Mouse (Mus musculus): ENCODE measurements around the gene Ankrd26.
"Not testable (repeated sequence)": the region's sequence is repeated elsewhere in the genome, so short reads cannot be mapped to it uniquely, and the experiment has no call there.

Gene Ankrd26

GRCm38 (mm10) chr6:118561745-118562609, at the start of gene Ankrd26:
TSS of gene Ankrd26 (minus strand) at chr6:118562226.
- peak; percentile 56 to 81 for DNase-seq (ENCODE audit: low read depth in 1 of 2, low spot score in 2 of 2)

GRCm38 (mm10) chr6:118608906-118609305, 46.9 kb upstream of the Ankrd26 start:
- DNase-seq (ENCODE audit: low read depth in 1 of 2, low spot score in 2 of 2): no peak

- DNase-seq (ENCODE audit: low read depth in 1 of 2, low spot score in 2 of 2): no peak
Measured at GRCm38 (mm10) chr6:118605974-118606373, 43.9 kb upstream of the Ankrd26 start.

GRCm38 (mm10) chr6:118603825-118604224, 41.8 kb upstream of the Ankrd26 start:
- no peak for DNase-seq (ENCODE audit: low read depth in 1 of 2, low spot score in 2 of 2)

GRCm38 (mm10) chr6:118595681-118596055, 33.6 kb upstream of the Ankrd26 start:
- DNase-seq (ENCODE audit: low read depth in 1 of 2, low spot score in 2 of 2): no peak

- DNase-seq (ENCODE audit: low read depth in 1 of 2, low spot score in 2 of 2): no peak
Measured at GRCm38 (mm10) chr6:118594833-118595680, 33.0 kb upstream of the Ankrd26 start.

GRCm38 (mm10) chr6:118594070-118594469, 32.0 kb upstream of the Ankrd26 start:
- DNase-seq (ENCODE audit: low read depth in 1 of 2, low spot score in 2 of 2): no peak

- DNase-seq (ENCODE audit: low read depth in 1 of 2, low spot score in 2 of 2): no peak
Measured at GRCm38 (mm10) chr6:118593377-118594061, 31.5 kb upstream of the Ankrd26 start.

- no peak for DNase-seq (ENCODE audit: low read depth in 1 of 2, low spot score in 2 of 2)
Measured at GRCm38 (mm10) chr6:118592662-118593376, 30.8 kb upstream of the Ankrd26 start.

- DNase-seq (ENCODE audit: low read depth in 1 of 2, low spot score in 2 of 2): not testable (repeated sequence)
Measured at GRCm38 (mm10) chr6:118578741-118579140, 16.7 kb upstream of the Ankrd26 start.

GRCm38 (mm10) chr6:118574351-118574750, 12.3 kb upstream of the Ankrd26 start:
- DNase-seq (ENCODE audit: low read depth in 1 of 2, low spot score in 2 of 2): no peak

GRCm38 (mm10) chr6:118567816-118568215, 5.8 kb upstream of the Ankrd26 start:
- DNase-seq (ENCODE audit: low read depth in 1 of 2, low spot score in 2 of 2): no peak

- DNase-seq (ENCODE audit: low read depth in 1 of 2, low spot score in 2 of 2): no peak
Measured at GRCm38 (mm10) chr6:118561225-118561624, 801 bp downstream of the Ankrd26 start.

GRCm38 (mm10) chr6:118538627-118539026, 23.4 kb downstream of the Ankrd26 start:
- no peak for DNase-seq (ENCODE audit: low read depth in 1 of 2, low spot score in 2 of 2)

- DNase-seq (ENCODE audit: low read depth in 1 of 2, low spot score in 2 of 2): not testable (repeated sequence)
Measured at GRCm38 (mm10) chr6:118537201-118537600, 24.8 kb downstream of the Ankrd26 start.

GRCm38 (mm10) chr6:118535321-118535720, 26.7 kb downstream of the Ankrd26 start:
- no peak for DNase-seq (ENCODE audit: low read depth in 1 of 2, low spot score in 2 of 2)

- DNase-seq (ENCODE audit: low read depth in 1 of 2, low spot score in 2 of 2): no peak
Measured at GRCm38 (mm10) chr6:118533381-118533780, 28.6 kb downstream of the Ankrd26 start.

GRCm38 (mm10) chr6:118520668-118521067, 41.4 kb downstream of the Ankrd26 start:
- no peak for DNase-seq (ENCODE audit: low read depth in 1 of 2, low spot score in 2 of 2)

- no peak for DNase-seq (ENCODE audit: low read depth in 1 of 2, low spot score in 2 of 2)
Measured at GRCm38 (mm10) chr6:118513335-118514012, 48.6 kb downstream of the Ankrd26 start.

- no peak for DNase-seq (ENCODE audit: low read depth in 1 of 2, low spot score in 2 of 2)
Measured at GRCm38 (mm10) chr6:118499010-118499409, 63.0 kb downstream of the Ankrd26 start.
